Mouse (Mus musculus): ENCODE results near the gene Tor4a. TPM values are rescaled to one million over a fixed set of nuclear protein-coding genes. Genes with fewer than 3 reads are reported as not detected.

The Tor4a gene
- total RNA-seq, 2 experiments from 2014 or later: 1.4 to 1.8 TPM

DNA sequence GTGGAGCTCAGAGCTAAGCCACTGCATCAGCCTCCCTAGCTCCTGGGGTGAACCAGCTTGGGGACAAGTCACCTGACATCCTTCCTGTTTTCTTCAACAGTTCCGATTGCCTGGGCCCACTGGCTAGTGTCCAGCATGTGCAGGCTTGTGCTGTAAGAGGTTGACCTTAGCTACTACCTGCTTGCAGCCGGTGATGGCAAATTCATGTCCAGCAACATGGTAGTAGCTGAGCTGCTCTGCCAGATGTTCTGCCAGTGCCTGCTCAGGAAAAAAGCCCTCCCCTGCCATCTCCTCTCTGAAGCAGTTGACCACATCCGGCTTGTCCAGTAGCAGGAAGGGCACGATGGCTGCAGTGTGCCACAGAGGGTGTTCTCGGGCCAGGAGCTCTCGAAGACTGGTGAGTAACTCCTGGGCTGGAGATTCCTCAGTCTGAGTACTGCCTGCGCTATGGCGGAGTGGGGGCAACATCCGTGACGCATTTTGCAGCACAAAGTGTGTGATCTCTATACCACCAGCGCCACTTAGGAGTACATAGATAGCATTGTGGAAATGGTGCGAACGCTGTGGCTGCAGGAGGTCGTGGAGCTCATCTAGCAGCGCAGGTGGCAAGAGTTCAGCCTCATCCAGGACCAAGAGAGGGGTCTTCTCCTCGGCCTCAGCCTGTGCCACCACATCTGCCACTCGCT, 2.1 kb downstream of the Tor4a start:
- DNase-seq: no peak
- intact Hi-C loops (cut with DNase I): loop anchor here (5.0 kb wide), 1 partner anchor 63 kb away; the partner anchor contains the start of gene Tmem203

DNA sequence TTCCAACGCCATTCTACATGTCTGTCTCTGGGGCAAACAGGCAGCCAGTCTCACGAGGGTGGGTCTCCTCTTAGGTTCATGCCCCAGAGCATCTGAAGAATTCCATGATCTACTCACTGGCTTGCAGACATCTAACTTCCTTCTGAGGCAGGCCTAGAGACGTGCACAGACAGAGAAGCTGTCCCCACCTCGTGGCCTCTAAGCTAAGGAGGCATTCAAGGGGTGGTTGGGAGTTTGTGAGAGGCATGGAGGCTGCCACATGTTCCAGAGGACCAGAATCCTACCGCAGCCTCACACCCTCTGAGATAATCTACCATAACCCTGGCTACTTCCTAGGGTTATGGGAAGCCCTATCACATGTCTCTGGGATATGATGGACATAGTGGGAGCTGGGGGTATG, 2.7 kb downstream of the Tor4a start:
- DNase-seq: no peak
- intact Hi-C loops (cut with DNase I): no loop called here

DNA sequence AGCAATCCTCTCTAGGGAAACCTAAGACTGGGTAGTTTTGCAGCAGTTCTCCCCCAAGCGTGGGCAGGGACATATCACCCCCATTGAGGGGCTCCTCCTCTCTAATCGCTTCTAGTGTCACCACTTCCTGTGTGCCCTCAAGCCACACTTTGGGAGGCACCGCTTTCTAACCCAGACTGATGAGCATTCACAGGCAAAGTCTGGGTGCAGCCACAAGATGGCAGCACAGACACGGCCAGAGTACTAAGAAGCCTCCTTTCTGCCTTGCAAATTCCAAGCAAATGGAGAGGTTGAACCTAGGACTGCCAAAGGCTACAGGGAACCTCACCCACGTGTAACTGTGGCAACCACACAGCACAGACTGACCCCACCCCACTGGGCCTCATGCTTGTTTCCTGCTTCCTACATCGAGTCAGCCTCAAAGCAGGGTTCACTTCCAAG, 3.3 kb downstream of the Tor4a start:
- DNase-seq: peak; percentile 84
- intact Hi-C loops (cut with DNase I): loop anchor here (1.0 kb wide), 1 partner anchor 33 kb away; no protein-coding TSS in a partner anchor

DNA sequence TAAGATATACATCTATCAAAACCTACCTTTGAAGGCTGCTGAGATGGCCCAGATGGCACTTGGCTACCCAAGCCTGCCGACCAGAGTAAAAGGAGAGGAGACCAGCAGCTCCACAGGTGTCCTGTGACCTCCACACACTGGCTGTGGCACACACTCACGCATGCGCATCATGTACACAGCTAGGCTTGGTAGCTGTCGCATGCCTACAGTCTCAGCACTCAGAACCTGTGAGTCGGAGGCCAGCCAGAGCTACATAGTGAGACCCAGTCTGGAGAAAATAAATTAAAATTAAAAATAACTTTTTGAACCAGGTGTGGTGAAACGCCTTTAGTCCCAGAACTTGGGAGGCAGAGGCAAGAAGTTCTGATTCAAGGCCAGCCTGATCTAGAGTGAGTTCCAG, 8.8 kb downstream of the Tor4a start:
- DNase-seq: no peak
- intact Hi-C loops (cut with DNase I): loop anchor here (5.0 kb wide), 1 partner anchor 221 kb away; no protein-coding TSS in a partner anchor

DNA sequence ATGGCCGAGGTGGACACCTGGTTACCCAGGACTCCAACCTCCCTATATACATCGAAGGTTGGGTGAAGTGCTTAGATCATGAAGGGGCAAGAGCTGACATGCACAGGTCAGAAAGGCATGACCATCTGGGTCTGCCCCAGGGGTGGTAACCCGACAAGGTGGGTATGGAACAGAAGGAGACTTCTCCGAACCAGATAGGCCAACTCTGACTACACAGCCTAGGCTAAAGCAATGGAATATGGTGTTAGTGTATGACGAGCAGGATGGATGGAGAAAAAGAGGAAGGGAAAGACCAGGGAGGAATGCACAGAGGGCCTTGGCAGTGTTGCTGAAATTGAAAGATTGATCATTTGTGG, 10.1 kb downstream of the Tor4a start:
- DNase-seq: no peak
- intact Hi-C loops (cut with DNase I): loop anchor here (5.0 kb wide), 1 partner anchor 219 kb away; no protein-coding TSS in a partner anchor

DNA sequence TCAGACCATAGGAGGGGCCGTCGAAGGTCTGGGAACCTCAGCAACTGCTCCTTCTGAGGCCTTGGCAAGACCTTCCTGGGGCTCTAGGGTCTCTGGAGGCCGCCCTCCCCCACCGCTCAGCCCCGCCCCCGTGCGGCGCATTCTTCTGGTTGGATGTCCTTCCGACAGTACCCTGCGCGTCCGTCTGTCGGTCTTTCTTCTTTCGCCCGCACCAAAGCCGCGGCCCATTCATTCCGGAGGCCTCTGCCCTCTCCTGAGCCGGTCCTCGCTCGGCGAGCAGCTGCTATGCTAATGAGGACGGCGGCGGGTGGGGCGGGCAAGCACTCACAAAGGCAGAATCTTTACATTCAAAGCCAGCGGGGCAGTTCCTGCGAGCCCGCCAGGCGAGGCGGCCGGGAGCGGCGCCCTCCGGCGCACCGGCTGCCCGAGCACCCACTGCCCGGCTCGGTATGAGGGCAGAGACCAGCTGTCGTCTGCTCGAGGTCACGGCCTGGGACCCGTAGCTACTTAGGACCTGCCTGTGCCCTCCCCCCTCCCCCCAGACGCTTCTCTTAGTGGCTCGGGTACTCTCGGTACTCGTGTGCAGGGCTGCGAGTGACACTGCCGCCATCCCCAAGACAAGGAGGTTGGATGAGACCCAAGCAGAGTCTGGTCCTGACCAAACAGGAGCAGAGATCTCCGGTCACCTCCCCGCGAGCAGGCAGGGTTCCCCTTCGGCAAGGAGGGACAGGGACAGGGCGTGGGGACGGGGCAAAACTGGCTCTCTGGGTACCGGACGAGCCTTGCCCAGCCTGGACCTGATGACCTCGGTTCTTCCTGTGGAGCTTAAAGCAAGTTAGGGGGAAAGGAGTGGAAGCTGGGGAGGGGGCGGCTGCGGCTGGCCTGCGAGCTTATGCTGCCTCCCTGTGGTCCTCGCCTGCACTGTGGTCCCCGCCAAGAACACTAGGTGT, 10.8 kb downstream of the Tor4a start:
- intact Hi-C loops (cut with DNase I): loop anchor here (5.0 kb wide), 1 partner anchor 219 kb away; no protein-coding TSS in a partner anchor
- DNase-seq: peak; percentile 77

DNA sequence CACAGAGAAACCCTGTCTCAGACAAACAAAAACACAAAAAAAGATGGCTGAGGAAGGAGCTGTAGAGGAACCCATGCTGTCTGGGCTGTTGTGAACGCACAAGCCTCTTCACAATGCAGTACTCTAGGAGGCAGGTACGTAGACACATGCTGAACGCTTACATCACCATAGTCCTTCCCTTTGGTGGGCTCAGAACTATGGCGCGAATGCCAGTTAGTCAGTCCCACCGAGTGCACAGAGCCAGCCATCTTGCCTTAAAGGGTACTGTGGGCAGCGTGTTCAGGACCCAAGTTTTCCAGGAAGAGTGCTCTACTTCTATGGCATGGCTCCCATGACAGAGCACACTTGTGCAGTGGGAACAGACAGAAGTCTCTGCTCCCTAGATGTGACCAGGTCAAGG, 12.2 kb downstream of the Tor4a start:
- DNase-seq: no peak
- intact Hi-C loops (cut with DNase I): no loop called here

DNA sequence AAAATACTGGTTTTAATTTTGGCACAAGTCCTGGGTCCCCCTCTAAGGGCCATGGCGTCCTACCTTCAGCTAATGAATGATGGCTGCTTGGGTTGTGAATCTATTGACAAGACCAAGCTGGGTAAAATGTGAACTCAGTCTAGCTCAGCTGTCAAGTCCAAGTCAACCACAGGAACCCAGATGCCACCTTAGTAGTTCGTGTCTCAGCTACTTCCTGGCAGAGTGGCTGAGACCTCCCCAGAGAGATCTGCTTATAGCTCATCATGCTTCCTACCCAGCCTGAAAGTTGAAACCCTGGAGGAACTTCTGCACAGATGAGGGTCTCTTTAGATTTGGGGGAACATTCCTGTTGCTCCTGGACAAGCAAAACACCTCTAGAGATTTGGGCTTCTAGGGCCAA, 13.3 kb downstream of the Tor4a start:
- intact Hi-C loops (cut with DNase I): no loop called here
- DNase-seq: no peak

DNA sequence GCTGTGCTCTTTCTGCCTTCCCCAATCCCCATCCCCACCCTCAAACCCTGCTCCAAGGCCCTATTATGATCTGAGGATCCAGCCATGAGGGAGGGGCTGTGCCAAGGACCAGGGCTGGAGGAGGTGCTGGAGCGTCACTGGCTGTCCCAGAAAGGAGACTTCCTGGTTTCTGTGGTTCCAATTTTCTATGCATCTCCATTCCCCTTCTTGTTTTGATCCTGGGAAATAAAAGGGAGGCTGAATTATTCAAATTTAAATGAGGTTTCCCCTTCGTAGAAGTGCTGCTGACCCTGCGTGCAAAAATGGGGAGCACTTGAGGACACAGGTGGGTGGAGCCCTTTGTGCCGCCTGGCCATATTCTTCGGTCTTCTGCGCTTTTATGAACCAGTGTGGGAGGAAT, 14.0 kb downstream of the Tor4a start:
- no peak for DNase-seq

DNA sequence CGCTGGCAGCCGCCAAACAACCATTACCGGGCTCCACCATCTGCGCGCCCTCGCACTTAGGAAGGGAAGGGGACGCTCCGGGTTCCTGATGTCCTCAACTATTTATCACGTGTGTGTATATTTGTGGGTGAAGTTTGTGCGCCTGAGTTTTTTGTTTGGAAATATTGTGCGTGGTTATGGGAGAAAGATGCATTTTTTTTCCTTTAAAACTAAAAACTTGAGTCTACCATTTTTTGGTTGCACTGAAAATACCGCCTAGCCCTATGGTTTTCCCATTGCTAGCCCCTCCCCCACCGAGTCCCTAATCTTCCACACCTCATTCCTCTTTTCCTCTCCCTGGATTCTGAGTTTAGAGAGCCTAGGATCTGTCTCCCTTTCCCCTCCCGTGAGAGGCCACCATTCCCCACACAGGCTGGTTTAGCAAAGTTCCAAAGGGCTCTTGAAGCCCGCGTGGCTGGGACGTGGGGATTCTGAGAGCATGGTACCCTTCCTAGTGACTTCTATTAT, 14.7 kb downstream of the Tor4a start:
- no peak for DNase-seq
- intact Hi-C loops (cut with DNase I): no loop called here

More for the DNA sequence above, 14.0 kb downstream of the Tor4a start:
- intact Hi-C loops (cut with DNase I): no loop called here

DNA sequence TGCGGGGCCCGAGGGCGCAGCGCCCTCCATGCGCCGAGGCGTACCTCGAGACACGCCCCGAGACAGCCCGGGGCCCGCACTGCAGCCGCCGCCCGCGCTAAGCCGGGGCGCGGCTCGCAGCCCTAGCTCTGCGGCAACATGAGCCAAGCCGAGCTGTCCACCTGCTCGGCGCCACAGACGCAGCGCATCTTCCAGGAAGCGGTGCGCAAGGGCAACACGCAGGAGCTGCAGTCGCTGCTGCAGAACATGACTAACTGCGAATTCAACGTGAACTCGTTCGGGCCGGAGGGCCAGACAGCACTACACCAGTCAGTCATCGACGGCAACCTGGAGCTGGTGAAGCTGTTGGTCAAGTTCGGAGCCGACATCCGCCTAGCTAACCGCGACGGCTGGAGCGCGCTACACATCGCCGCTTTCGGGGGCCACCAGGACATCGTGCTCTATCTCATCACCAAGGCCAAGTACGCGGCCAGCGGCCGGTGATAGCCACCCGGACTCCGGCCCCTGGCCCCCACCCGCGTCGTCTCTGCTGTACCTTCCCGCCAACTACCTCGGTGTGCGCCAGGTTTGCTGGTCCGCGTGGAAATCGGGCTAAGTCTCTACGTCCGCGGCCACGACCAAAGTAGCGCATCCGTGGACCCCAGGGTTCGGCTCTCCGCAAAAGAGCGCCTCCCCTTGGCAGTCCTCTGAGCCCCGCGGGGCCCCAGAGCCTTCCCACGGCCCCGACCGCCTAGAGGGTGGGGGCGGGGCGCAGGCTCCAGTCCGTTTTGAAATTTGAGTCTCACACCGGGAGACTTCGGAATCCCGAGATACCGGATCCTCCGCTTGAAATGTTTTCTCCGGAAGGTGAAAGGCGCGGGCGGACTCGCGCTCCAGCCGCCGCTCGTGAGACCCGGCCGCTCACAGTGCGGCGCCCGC, 15.5 kb downstream of the Tor4a start:
- intact Hi-C loops (cut with DNase I): no loop called here
- peak; percentile 47 for DNase-seq

DNA sequence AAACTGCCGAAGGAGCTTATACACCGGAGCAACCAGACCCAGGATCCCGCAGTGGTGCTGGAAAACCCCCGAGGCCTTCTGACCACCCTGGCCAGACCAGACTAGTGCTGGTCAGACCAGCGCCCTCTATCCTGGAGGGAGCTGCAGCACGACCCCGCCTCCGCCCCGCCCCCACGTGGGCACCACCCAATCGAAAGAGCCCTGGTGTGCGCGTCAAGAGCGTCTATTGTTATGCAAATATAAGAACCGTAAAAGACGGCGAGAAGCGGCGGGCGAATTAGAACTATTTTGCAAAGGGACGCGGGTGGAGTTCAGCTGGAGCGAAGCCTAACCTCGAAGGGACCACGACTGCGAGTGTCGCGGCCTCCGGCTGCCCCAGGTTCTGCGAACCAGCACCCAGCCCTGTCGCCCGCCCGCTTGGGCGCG, 16.2 kb downstream of the Tor4a start, which contains the start of gene Nrarp:
Gene Nrarp, plus strand, starts transcription at position 281 of the 426 bp plus-strand sequence.
- intact Hi-C loops (cut with DNase I): no loop called here
- peak; percentile 96 for DNase-seq

DNA sequence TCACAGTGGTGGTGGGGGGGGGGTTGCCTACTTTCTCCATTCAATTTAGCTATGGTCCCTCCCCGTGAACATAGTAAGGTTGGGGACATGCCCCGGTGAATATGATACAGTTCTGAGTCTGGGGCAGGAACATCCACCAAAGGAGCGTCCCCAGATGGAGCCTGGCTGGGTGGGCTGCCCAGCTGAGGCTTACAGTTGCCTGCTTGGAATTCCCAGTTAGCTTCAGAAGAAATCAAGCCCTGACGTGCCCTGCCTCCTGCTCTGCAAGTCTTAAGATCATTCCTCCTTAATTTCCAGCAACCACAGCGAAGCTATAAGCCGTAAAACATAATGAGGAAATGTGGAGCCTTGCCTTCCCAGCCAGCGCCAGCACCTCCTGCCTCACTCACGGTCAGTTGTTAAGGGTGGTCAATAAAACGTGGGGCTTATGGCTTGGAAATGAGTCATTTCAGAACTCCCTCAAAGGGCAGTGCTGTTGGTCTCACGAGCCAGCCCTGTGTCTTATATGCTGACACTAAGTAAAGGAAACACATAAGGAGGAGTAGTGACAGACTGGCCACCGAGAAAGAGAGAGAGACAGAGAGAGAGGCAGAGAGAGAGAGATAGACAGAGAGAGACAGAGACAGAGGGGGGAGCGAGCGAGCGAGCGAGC, 17.0 kb downstream of the Tor4a start:
- intact Hi-C loops (cut with DNase I): no loop called here
- DNase-seq: no peak

DNA sequence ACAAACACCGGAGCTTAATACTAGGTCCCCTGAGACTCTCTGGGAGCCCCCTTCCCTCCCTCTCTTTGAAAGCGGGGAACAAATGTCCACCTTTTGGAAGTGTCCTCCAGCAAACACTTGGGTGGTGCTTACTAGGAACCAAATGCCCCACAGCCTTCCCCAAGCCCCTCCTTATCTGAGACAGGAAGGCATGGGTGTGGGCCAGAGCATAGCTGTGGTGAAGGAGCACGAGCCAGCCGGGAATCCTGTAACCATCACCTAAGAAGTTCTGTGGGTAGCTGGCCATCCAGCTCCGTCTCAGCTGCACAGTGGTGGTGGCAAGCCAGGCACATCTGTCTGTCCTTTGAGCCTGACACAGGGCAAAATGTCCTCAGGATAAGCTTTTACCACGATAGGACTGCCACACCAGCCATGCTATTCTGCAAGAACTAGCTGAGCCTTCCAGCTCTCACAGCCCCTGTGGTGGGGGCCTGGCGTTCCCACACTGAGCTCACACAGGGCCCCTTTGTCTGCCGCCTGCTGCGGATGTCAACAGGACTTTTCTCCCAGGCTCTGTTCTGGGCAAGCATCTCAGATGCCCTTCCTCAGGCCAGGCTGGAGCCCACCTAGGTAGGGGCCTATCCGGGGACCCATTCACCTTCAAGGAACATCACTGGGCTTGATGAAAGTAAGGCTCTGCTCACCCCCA, 18.3 kb downstream of the Tor4a start:
- intact Hi-C loops (cut with DNase I): no loop called here
- DNase-seq: no peak

DNA sequence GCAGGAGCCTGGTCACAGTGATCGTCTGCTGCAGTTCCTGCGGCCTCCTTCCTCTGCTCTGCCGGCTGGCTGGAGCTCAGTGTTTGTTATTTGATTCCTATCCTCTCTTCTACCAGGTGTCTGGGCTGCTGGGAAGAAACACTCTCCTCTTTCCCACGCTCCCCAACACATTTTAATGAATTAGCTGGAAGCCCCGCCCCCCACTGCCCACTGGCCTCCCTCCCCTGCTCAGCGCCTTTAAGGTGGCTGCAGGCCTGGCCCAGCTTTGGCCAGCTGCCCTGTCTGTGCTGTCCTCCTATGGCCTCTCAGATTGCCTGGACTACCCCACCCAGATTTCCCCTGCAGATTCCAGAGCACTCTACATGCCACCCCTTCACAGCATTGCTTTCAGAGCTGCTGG, 19.0 kb downstream of the Tor4a start:
- intact Hi-C loops (cut with DNase I): no loop called here
- peak; percentile 70 for DNase-seq

DNA sequence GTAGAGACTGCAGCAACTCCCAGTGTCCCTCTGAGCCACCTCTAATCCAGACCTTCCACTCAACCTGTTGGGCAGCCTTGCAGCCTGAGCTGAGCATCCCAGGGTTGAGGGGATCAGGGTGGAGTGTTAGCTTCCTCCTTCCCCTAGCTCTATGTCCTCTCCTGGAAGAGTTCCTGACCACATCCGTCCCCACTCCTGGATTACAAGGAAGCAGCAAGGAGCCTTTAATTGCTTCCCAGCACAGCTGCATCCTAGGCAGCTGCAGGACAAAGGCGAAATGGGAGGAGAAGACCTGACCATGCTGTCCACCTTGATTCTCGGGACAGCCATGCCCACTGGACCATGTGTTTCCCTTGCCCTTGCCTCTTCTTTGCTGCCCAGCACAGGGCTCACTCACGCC, 19.6 kb downstream of the Tor4a start:
- intact Hi-C loops (cut with DNase I): no loop called here
- DNase-seq: no peak

DNA sequence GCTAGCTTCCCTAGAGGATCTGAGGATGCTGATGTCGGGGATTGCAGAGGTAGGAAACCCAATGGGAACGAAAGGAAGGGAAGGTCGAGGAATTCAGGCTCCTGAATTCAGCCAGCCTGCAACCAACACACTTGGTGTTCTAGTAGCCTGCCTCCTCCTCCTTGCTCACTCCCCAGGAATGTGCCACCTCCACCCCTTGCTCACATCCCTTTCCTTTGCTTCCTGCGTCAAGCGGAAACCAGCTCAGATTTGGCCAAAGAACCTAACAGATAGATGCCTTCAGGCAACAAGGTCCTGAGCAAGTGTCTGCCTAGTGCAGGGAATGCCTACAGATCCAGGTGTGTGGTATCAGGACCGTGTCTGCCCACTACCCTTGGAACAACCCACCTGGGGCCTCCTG, 20.1 kb downstream of the Tor4a start:
- no peak for DNase-seq
- intact Hi-C loops (cut with DNase I): no loop called here

DNA sequence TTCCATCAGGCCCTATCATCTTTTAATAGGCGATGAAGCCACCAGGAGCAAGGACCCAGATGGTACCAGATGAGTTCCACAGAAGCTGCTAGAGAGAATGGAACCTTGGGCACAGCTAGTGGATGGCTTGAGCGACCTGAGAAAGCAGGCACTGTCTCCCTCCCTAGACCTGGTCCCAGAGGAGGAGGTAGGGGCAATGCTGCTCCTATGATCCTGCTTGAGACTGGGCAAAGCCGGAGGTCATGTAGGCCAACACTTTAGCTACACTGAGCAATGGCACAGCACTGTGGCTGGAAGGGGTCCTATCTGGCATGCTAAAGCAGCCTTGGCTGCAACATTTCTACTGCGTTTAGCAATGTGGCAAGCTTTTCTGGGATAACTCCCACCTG, 21.0 kb downstream of the Tor4a start:
- no peak for DNase-seq
- intact Hi-C loops (cut with DNase I): no loop called here

Measured in left cerebral cortex, postnatal 4 days (tissue).